Mouse (Mus musculus) urinary bladder, postnatal 10 days (tissue): Measurements from ENCODE around the gene Zbtb40.

Experiments
- DNase-seq: peaks from one replicate; pipeline ENCODE4 v3.0.0; 2022; ENCODE audit warnings: low spot score

Gene Zbtb40

DNA sequence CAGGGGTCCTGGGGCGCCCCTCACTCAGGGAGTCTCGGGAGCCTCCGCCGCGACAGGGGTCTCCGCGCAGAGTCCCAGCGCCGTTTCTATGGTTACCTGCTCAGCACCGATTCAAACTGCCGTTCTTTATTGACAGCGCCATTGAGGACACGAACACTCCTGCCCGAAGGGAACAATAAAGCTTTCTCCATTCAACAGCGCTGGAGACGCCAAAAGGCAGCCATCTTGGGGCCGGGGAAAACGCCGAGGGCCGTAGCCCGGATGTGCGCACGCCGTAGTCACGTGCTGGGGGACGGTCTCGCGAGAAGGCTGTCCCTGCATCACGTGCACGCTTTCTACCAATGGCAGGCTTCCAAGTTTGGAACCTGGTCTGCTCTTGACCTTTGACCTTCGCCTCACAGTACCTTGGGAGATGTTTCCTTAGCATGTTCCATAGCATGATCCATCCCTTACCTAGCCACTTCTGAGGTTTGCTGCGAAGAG is at the start of gene Zbtb40:
Zbtb40 (minus strand) TSS at position 252 of the 483 bp plus-strand sequence.
- peak; percentile 74 for DNase-seq

DNA sequence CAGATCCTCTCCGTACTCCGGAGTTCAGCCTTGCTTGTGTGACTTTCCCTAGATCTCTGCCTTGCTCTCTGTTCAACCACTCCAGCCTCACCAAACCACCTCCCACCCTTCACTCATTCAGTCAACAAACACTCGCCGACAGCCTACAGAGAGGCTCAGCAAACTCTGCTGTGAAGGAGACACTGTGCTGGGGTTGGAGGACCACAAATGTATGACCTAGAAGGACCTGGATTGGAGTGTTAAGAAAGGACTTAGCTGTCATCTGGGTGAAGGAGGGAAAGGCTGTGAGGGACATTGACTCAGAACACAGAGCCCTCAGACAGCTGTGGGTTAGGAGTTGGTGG is 49.4 kb upstream of the Zbtb40 start:
- no peak for DNase-seq

DNA sequence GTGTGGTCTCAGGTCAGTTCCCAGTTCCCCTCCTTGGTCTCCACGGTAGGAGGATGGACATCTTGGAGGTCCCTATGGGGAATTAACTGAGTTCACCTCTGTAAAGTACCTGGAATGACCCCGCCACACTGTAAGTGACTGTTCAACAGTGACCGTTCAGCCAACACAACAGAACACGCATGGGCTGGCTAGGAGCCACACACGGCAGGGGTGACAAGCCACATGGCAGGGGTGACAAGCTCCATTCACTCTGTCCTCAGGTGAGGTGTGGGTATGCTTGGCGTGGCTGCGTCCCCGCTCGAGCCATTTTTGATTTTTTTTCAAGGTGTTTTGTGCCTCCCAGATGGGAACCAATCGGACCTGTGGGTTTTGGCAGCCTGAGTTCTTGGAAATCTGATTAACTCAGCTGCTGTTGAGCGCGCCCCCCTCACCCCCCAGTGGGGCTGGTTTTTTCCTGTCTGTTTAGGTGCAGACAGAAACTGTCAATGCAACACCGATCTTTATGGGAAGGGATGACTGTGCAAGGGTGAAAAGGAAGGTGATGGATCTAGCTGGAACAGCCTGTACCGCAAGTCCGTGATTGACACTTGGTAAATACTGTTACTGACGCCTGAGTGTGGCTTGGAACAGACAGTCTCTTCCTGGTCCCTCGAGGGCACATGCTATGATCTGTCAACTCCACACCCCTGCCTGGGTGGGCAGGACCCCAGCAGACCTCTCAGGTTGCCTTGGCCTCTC is 48.8 kb upstream of the Zbtb40 start:
- DNase-seq, result no peak

DNA sequence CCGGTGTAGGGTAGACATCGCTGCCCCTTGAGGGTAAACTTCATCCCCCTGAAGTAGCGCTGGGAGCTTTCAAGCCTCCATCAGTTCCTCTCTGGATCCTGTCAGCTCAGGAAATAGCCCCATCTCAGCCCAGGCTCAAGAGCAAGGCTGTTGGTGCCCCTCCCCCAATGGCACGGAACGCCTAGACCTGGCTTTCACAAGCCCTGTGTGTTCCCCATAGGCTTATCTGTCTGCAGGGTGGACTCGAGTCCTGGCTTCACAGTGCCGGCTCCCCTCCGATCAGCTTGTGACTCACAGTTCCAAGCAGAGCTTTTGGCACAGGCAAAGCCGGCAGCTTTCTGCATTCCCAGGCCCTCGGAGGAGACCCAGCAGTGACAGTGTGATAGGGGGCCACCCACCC is 47.8 kb upstream of the Zbtb40 start:
- no peak for DNase-seq

DNA sequence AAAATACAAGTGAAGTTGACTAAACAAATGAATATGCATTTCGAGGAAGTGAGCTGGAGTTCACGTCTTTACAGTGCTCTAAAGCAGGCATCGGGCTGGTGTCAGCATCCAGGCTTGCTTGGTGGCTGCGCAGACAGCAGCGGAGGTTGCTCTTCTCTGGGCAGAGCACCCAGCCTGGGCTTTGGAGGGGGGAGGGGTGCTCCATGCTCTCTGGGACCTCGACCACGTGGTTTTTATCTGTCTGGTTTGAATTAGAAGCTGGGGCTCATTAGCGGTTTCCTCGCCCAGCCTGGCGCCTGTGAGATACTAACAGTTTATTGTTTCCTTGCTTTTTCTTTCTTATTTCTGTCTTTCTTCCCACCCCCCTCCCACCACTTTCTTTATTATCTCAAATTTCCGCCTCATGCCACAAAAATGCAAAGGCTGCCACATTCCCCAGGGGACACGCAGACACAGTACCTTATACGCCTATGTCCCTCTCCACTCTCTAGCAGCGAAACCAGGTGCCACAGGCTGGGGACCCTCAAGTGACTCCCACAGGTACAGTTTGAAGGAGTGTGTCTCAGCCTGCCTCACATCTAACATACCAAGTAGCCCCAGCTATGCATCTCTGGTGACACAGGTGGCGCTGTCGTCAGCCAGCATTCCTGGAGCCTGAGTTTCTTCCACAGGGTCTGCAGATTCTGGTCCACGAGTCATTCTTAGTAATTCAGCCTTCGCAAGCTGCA is 36.6 kb upstream of the Zbtb40 start:
- DNase-seq, result no peak

DNA sequence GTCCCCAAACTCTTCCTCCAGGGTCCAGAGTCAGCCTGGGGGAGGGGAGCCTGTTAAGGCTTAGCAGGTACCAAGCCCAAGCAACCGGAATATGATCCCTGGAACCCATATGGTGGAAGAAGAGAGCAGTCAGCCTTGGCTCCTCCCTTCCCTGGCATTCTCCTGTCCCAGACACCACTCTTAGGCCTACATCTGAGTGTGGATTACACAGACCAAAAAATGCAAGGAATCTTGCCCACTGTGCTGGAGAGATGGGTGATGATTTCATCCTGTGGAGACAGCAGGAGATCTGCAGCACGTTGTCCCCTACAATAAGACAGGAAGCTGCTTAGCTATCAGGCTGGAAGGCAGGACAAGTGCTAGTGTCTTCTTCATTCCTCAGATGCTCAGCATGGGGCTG is 34.3 kb upstream of the Zbtb40 start:
- no peak for DNase-seq

DNA sequence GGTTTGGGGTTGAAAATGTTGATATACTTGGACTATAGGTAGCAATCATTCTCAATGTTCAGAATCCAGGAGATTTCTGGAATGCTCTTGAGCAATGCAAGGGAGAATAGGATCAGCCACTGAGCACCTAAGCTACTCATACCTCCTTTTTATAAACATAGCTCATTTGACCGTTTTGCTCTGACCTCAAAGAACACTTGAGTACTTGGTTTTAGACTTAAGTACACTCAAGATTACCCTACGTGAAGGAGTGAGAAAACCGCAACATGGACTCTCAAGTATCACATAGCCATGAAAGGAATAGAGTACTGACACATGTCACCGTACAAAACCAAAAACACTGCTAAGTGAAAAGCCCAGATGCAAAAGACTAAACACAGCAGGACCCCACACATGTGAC is 32.8 kb upstream of the Zbtb40 start:
- no peak for DNase-seq

DNA sequence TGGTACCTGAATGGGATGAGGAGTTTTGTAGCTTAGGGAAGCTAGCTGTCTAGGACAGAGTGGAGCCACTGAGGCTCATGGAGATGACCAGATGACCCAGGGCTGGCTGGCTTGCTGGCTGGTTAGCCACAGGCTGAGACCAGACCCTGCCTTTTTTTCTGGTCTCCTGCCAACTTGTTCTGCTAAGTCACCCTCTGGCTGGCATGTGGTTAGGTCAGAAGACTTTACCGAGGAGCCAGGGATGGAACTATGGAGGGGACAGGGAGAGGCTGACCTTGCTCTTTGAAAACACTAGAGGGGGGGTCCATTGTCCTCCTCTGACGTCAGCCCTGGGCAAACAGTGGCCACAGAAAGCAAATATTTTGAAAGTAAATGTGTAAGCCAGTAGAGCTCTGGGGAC is 28.6 kb upstream of the Zbtb40 start:
- DNase-seq, result no peak

DNA sequence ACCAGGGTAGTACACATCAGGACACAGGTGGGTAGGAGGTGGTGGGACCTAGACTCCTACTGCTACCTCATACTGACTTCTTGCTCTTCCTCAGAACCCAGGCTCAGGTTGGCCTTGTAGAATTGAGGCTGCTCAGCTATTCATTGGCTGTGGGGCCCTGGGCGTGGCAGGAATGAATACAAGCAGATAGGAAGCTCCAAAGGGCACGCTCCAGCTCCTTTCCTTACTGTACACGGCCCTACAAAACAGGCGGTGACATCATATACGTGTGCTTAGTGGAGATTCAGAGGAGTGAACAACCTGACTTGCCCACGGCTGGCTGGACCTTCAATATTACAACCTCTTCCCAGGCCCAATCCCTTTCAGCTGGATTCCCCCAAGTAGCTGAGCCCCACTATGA is 22.6 kb upstream of the Zbtb40 start:
- DNase-seq, result no peak

DNA sequence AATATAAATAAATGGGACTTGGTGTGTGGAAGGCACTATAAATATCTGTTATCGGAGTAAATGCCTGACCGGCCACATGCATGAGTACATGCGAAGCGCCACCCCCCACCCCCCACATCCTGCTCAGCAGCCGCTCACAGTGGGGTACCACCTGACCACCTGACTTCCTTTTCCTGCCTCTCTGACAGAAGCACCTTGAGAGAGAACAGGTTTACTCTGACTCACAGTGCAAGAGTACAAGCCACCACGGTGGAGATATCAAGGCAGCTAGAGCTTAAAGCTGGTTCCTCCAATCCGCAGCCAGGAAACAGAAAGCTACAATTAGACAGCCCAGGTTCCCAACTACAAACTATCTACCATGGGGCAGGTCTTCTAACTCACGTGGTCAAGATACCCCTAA is 19.9 kb upstream of the Zbtb40 start:
- no peak for DNase-seq

DNA sequence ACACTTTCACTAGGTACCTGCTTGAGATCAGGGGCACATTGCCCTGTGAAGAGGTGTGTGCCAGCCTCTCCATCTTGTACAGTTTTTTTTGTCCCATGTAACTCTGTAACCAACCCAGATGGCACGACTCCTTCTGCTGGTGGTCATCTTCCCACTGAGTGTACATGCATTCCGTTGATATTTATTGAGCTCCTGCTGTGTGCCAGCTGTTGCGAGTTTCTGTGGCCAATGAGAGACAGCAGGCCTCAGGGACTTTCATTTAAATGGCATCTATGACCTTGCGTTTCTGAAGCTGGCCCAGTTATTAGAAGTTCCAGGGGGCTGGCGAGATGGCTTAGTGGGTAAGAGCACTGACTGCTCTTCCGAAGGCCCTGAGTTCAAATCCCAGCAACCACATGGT is 17.2 kb upstream of the Zbtb40 start:
- no peak for DNase-seq

DNA sequence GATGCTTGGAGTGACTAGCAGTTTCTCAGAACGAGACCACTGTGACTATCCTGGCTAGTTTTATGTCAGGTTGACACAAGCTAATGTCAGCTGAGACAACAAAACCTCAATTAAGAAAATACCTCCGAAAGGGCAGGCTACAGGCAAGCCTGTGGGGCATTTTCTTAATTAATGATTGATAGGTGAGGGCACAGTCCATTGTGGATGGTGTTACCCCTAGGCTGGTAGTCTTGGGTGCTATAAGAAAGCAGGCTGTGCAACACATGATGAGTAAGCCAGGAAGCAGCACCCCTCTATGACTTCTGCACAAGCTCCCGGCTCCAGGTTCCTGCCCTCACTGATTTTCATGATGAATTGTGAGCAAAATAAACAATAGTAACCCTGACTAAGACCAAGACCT is 6.3 kb upstream of the Zbtb40 start:
- no peak for DNase-seq

DNA sequence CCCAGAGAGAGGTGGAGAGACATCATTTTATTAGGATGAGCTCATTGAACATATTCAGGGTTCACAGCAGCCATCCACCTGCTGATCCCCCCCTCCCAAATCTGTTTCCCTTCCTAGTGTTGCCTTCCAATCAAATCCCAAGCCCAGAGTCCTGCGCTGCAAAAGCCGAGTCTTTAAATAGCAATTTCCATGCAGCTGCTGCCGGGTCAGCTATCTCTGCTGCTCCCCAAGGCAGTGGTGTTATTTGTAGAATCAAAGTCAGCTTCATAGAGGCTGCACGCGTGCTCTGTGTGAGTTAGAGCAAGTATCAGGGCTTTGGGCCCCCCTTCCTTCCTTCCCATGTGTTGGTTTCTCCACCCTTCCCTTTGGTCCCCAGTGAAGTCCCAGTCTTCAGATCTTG is 5.2 kb upstream of the Zbtb40 start:
- no peak for DNase-seq

DNA sequence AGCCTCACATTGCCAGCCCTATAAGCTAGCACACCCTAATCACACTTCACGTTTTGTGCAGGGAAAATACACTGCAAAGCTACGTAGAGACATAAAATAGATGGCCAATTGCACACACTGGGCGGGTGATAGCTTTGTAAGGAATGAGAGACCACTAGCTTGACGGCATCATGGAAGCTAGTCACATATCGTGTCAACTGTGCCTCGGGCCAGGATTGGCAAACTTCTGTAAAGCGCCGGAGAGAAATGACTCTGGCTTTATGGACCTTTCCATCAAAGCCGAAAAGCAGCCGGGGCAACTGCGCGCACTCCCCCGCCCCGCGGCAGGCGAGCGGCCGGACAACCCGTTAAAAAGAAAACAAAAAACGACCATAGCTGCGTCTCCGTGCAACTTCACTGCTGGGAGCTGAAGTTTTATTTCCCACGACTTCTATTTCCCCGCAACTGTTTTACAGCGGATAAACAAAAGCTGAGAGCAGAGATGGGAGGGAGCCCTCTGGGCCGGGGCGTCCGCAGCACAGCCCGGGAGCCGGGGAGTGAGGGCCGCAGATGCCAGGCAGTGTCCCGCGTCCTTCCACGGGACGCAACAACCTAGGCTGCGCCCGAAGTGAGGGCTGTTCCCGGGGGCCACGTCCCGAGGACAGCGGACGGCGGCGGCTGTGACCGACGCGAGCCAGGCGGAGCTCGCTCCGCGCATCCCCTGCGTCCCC is 606 bp downstream of the Zbtb40 start:
- no peak for DNase-seq

DNA sequence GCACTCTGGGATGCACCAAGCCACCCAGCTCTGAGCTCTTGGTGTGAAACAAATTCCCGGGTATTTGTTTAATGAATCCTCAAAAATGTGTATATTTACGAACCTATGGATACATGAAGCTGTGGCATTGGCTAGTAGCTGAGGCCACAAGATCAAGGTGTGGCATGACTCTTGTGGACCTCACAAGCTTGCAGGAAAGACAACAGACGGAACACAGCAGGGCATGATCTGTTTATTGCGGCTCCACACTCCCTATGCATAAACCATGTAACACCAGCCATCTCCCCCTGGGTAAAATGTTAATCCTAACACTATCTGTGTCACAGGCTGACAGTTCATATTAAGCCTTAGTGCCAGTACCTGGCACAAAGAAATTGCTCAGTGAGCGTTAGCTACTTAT is 2.5 kb downstream of the Zbtb40 start:
- DNase-seq, result no peak

DNA sequence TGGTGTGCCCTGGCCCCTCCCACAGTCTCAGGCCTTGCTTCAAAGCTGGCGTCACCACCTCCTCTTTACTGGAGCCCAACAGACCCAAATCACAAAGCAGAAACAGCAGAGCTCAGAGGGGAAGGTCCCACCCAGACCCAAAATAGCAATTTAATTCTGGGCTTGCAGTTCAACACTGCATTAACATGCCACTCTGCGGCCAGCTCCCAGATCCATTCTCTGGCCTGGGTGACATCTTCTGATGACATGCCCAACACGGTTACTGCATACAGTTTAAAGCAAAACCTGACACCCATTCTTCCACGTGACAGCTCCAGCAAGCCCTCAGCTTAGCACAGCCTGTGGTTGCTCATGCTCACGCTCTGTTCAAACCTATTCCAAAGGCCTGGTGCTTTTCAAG is 4.1 kb downstream of the Zbtb40 start:
- DNase-seq, result no peak

DNA sequence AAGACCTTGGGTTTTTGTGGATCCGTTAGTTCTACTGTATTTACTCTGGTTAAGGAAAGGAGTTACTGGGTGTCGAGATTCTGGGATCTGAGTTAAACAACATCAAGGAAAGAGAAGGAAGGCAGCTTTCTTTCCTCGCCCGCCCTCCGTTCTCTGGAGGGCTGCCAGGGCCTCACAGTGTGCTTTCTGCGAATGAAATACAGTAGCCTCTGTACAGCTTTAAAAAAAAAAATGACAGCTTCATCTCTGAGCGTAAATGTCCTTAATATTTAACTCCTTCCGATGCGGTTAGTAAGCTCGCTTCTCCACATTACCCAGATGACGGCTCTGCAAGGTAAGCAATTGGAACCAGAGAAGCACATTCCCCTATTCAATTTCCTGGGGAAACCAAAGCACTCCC is 4.8 kb downstream of the Zbtb40 start:
- DNase-seq, result no peak

DNA sequence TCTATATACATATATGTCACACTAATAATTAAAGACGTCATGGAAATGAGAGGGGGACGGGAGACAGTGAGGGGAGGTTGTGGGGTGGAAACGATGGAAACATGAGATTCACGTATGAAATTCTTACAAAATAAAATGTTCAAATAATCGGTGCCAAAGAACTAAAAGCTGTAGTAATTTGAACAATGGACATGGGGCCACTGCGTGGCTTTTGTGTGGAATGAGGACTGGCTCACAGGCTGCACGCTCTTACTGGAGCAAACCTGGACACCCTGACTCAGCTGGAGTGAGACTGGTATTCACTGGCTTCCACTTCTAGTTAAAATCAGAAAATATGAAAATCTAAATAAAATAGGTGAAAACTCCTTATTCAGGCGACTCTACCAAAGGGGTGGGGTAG is 6.6 kb downstream of the Zbtb40 start:
- no peak for DNase-seq

DNA sequence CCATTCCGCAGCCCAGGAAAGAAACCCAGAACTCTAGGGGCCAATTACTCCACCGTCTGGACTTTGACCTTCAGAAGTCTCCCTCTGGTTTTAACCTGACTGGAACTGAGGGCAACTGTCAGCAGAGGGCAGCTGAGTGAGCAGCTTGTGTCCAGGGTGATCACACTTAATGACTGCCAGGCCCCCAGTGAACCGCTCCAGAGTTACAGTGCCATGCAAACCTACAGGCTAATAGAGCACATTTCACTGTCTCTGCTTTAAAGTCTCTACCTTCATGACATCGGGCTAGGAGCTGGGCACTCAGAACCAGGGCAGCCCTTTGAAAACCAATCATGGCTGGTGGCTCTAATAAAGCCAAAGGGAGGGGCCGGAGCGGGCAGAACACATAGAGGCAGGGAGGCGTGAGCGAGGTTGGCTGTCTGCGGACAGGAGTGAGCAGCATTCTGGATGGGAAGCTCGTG is 7.4 kb downstream of the Zbtb40 start:
- no peak for DNase-seq

DNA sequence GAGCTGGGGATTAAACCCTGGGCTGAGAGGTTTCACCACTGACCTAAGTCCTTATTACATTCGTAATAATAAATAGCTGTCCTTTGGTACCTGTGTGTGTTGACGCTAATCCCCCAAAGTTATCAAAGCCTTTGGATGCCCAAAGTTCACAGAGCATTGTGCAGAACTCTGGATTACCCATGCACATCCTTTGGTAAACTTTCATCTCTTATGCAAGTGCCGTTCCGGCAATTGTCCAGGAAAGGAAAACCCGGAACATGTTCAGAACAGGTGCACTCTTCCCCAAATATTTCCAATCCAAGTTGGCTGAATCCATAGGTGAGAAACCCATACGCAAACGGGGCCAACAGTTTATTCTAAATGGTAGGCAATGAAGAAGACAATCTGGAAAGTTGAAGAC is 9.2 kb downstream of the Zbtb40 start:
- DNase-seq, result no peak

DNA sequence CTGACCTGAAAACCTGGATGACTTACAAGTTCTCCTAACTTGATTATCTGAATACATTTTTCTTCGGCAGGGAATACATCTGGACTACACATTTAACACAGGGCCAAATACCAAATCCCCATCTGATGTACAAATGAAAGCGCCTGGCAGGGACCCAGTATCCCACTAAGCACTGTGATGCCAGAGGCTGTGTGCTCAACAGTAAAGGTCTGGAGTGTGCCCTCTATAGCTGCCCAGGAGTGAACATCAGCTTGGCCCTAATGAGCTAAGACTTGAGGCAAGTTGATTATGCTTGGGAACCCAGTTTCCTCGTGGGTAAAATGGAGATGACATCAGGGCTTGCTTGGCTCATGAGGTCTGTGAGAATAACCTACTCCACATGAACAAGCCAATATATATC is 10.1 kb downstream of the Zbtb40 start:
- no peak for DNase-seq

DNA sequence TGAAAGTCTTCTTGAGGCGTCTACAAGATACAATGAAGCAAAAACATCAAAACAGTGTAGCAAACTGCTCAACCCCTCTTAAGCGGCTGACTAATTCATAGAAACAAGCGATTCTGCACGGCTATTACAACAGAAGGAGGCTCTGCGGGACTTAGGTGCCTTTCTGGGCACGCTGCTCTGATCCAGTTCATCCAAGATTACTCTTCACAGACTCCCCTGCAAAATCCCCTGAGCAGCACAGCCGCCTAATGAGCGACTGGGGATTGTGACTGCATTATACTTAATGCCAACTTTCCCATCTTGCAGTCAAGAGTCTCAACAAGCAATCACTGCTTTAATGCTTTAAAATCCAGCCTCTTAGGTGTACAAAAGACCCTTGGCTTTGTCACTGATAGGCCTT is 10.5 kb downstream of the Zbtb40 start:
- no peak for DNase-seq
